Mouse (Mus musculus): ENCODE results near the gene C130050O18Rik. TPM values are rescaled to one million over a fixed set of nuclear protein-coding genes. Genes with fewer than 3 reads are reported as not detected.
"Not testable (repeated sequence)": the region's sequence is repeated elsewhere in the genome, so short reads cannot be mapped to it uniquely, and the experiment has no call there.

Gene C130050O18Rik
- polyA plus RNA-seq, 1 experiment = 7.2 TPM

GRCm38 (mm10) chr5:139387329-139388194, 17.5 kb upstream of the C130050O18Rik start:
- DNase-seq = no peak
- H3K4me1 ChIP-seq (ENCODE audit: control insufficient read depth, insufficient read depth, low read length) = peaks cover 76% of the 10 kb centered on the region
- WGBS = 63% methylated on average over 10 of the region's 10 CpGs
- TF ChIP-seq CTCF (IDR thresholded peaks at IDR 0.05; ENCODE audit: insufficient read depth, low read length) = no peak
- 0 out of 2 replicates have a peak, but pooled peaks have one; percentile 3 for TF ChIP-seq POLR2A (IDR thresholded peaks at IDR 0.05; ENCODE audit: borderline replicate concordance, extremely low read depth, low read depth, low read length)
- no peak overlapping the region for H3K4me3 ChIP-seq (replicated peaks; ENCODE audit: extremely low read depth, low read depth, low read length)

GRCm38 (mm10) chr5:139388195-139388570, 16.9 kb upstream of the C130050O18Rik start:
- no peak for DNase-seq
- WGBS = 45% methylated on average over 4 of the region's 4 CpGs
- H3K4me3 ChIP-seq (replicated peaks; ENCODE audit: extremely low read depth, low read depth, low read length) = no peak overlapping the region
- no peak for TF ChIP-seq POLR2A (IDR thresholded peaks at IDR 0.05; ENCODE audit: borderline replicate concordance, extremely low read depth, low read depth, low read length)
- no peak for TF ChIP-seq CTCF (IDR thresholded peaks at IDR 0.05; ENCODE audit: insufficient read depth, low read length)
- peaks cover 73% of the 10 kb centered on the region for H3K4me1 ChIP-seq (ENCODE audit: control insufficient read depth, insufficient read depth, low read length)

- WGBS = 54% methylated on average over 17 of the region's 17 CpGs
- peaks cover 65% of the 10 kb centered on the region for H3K4me1 ChIP-seq (ENCODE audit: control insufficient read depth, insufficient read depth, low read length)
- TF ChIP-seq CTCF (IDR thresholded peaks at IDR 0.05; ENCODE audit: insufficient read depth, low read length) (no peak), POLR2A (IDR thresholded peaks at IDR 0.05; ENCODE audit: borderline replicate concordance, extremely low read depth, low read depth, low read length) (no peak)
- no peak for DNase-seq
- H3K4me3 ChIP-seq (replicated peaks; ENCODE audit: extremely low read depth, low read depth, low read length) = no peak overlapping the region
Observed at GRCm38 (mm10) chr5:139388694-139389675, 16.1 kb upstream of the C130050O18Rik start.

GRCm38 (mm10) chr5:139389676-139390061, 15.4 kb upstream of the C130050O18Rik start:
- DNase-seq = peak; percentile 75

GRCm38 (mm10) chr5:139390324-139391119, 14.6 kb upstream of the C130050O18Rik start:
- WGBS = 66% methylated on average over 5 of the region's 5 CpGs
- H3K4me1 ChIP-seq (ENCODE audit: control insufficient read depth, insufficient read depth, low read length) = peaks cover 51% of the 10 kb centered on the region
- H3K4me3 ChIP-seq (replicated peaks; ENCODE audit: extremely low read depth, low read depth, low read length); DNase-seq: not testable (repeated sequence)

More at GRCm38 (mm10) chr5:139389676-139390061, 15.4 kb upstream of the C130050O18Rik start:
- Histone ChIP-seq H3K4me3 (replicated peaks; ENCODE audit: extremely low read depth, low read depth, low read length) (peak overlapping the region; percentile 45), H3K4me1 (ENCODE audit: control insufficient read depth, insufficient read depth, low read length) (peaks cover 59% of the 10 kb centered on the region)
- TF ChIP-seq CTCF (IDR thresholded peaks at IDR 0.05; ENCODE audit: insufficient read depth, low read length) (no peak), POLR2A (IDR thresholded peaks at IDR 0.05; ENCODE audit: borderline replicate concordance, extremely low read depth, low read depth, low read length) (peak; percentile 77; the same call in 1 of the 2 replicates)
- 10% methylated on average over 6 of the region's 6 CpGs for WGBS

GRCm38 (mm10) chr5:139391309-139391990, 13.6 kb upstream of the C130050O18Rik start:
- Histone ChIP-seq H3K4me1 (ENCODE audit: control insufficient read depth, insufficient read depth, low read length) (peaks cover 42% of the 10 kb centered on the region), H3K4me3 (replicated peaks; ENCODE audit: extremely low read depth, low read depth, low read length) (no peak overlapping the region)
- 47% methylated on average over 11 of the region's 11 CpGs for WGBS
- TF ChIP-seq POLR2A (IDR thresholded peaks at IDR 0.05; ENCODE audit: borderline replicate concordance, extremely low read depth, low read depth, low read length) = peak; percentile 10; the same call in 1 of the 2 replicates
- no peak for TF ChIP-seq CTCF (IDR thresholded peaks at IDR 0.05; ENCODE audit: insufficient read depth, low read length)
- DNase-seq = no peak

GRCm38 (mm10) chr5:139392219-139393196, 12.6 kb upstream of the C130050O18Rik start:
- DNase-seq = no peak
- Histone ChIP-seq H3K4me1 (ENCODE audit: control insufficient read depth, insufficient read depth, low read length) (peaks cover 37% of the 10 kb centered on the region), H3K4me3 (replicated peaks; ENCODE audit: extremely low read depth, low read depth, low read length) (no peak overlapping the region)
- TF ChIP-seq CTCF (IDR thresholded peaks at IDR 0.05; ENCODE audit: insufficient read depth, low read length) = no peak
- TF ChIP-seq POLR2A (IDR thresholded peaks at IDR 0.05; ENCODE audit: borderline replicate concordance, extremely low read depth, low read depth, low read length) = no peak
- 86% methylated on average over 37 of the region's 37 CpGs for WGBS

Data from lung, adult 2 months (tissue).